Comparison of ENCODE assay signal across 8 mouse cellular contexts in genomic region chr19:8997546-8997945, GRCm38 (mm10). TPM values are rescaled to one million over a fixed set of nuclear protein-coding genes. Genes with fewer than 3 reads are reported as not detected.
DNase-seq lines count a peak whose midpoint lies in the region; ATAC-seq and TF ChIP-seq lines count a peak whose summit lies in the region.

No protein-coding gene starts in this region.

- peaks cover 1% of the 10 kb centered on the region; the same call in 1 of the 2 replicates for H3K4me1 ChIP-seq in bone marrow, adult 2 months (ENCODE audit: control insufficient read depth, insufficient read depth, low read length)
- peaks cover 59% of the 10 kb centered on the region for H3K4me1 ChIP-seq in intestine, embryonic 16.5 days (ENCODE audit: control insufficient read depth, insufficient read depth, low read length)

- peak overlapping the region; percentile 38 for H3K4me2 ChIP-seq in intestine, embryonic 16.5 days (ENCODE audit: low read depth, low read length)

- no peaks in the 10 kb centered on the region for H3K27me3 ChIP-seq in intestine, embryonic 16.5 days (replicated peaks; ENCODE audit: control insufficient read depth, insufficient read depth, low read length)

- no peak overlapping the region for H3K4me3 ChIP-seq in bone marrow, adult 2 months (replicated peaks; ENCODE audit: control insufficient read depth, low read depth, low read length)
- no peak overlapping the region for H3K4me3 ChIP-seq in intestine, embryonic 16.5 days (ENCODE audit: low read length)

- H3K27ac ChIP-seq in bone marrow, adult 2 months (ENCODE audit: control insufficient read depth, insufficient read depth, low read depth, low read length, poor library complexity): 0 out of 2 replicates have a peak overlapping the region, but pooled peaks have one; percentile 2
- H3K27ac ChIP-seq in intestine, embryonic 16.5 days (ENCODE audit: low read length): peak overlapping the region; percentile 76

- 21% methylated on average over 4 of the region's 4 CpGs for WGBS in bone marrow, adult 2 months
- 36% methylated on average over 4 of the region's 4 CpGs for WGBS in intestine, embryonic 16.5 days

- no peak for TF ChIP-seq CTCF in bone marrow, adult 2 months (IDR thresholded peaks at IDR 0.05; ENCODE audit: control insufficient read depth, insufficient read depth, low read length)

- H3K9ac ChIP-seq in intestine, embryonic 16.5 days (ENCODE audit: low read depth, low read length): 0 out of 2 replicates have a peak overlapping the region, but pooled peaks have one; percentile 30

- H3K36me3 ChIP-seq in intestine, embryonic 16.5 days (ENCODE audit: control insufficient read depth, insufficient read depth, low read length): peaks cover 7% of the 10 kb centered on the region; the same call in 1 of the 2 replicates

- peak; percentile 36 for DNase-seq in embryo, embryonic 10 days (ENCODE audit: low spot score)
- no peak for DNase-seq in embryo, embryonic 9.5 days (ENCODE audit: extremely low spot score)
- peak; percentile 91 for DNase-seq in gastrocnemius, postnatal 25 days
- peak; percentile 78 for DNase-seq in liver
- peak; percentile 73 to 74 for DNase-seq in natural killer cell, adult 2 months (ENCODE audit: low spot score in 2 of 2)
- DNase-seq in thymus, postnatal 0 days (ENCODE audit: low spot score): peak; percentile 90

- TF ChIP-seq POLR2A in bone marrow, adult 2 months (IDR thresholded peaks at IDR 0.05; ENCODE audit: borderline replicate concordance, control insufficient read depth, low read depth, low read length): no peak

- ATAC-seq in intestine, embryonic 16.5 days: peak; percentile 95

- no peaks in the 10 kb centered on the region for H3K9me3 ChIP-seq in intestine, embryonic 16.5 days (ENCODE audit: control insufficient read depth, low read length)

RNA-seq across cellular contexts. Expression of gene Ahnak, which starts 8.5 kb away (rescaled TPM):
- polyA plus RNA-seq in bone marrow, adult 2 months (2011; ENCODE audit: insufficient read depth, insufficient read length, low replicate concordance, missing spikeins): 17.4 and 40.1 TPM in 2 replicates
- total RNA-seq in gastrocnemius, postnatal 25 days (2021): 100 to 1,000 TPM; 183 to 204 TPM
- polyA plus RNA-seq in intestine, embryonic 16.5 days (2015; fragmentation: Nextera tagmentation; extraction: Ambion mirVana): 16.5 and 20.8 TPM in 2 replicates
- 20.3 and 22.3 TPM in 2 replicates for polyA plus RNA-seq in thymus, postnatal 0 days (2015; fragmentation: Nextera tagmentation; extraction: Ambion mirVana)

RNA-seq across cellular contexts. Expression of gene Eef1g, which starts 30.7 kb away (rescaled TPM):
- polyA plus RNA-seq in bone marrow, adult 2 months (2011; ENCODE audit: insufficient read depth, insufficient read length, low replicate concordance, missing spikeins): 129 and 224 TPM in 2 replicates
- 100 to 1,000 TPM; 464 to 492 TPM for total RNA-seq in gastrocnemius, postnatal 25 days (2021)
- polyA plus RNA-seq in intestine, embryonic 16.5 days (2015; fragmentation: Nextera tagmentation; extraction: Ambion mirVana): 392 and 445 TPM in 2 replicates
- polyA plus RNA-seq in thymus, postnatal 0 days (2015; fragmentation: Nextera tagmentation; extraction: Ambion mirVana): 326 and 340 TPM in 2 replicates

RNA-seq across cellular contexts. Expression of gene Tut1, which starts 43.9 kb away (rescaled TPM):
- polyA plus RNA-seq in bone marrow, adult 2 months (2011; ENCODE audit: insufficient read depth, insufficient read length, low replicate concordance, missing spikeins): 10.7 and 19.1 TPM in 2 replicates
- 1 to 10 TPM; 5.7 to 7.2 TPM for total RNA-seq in gastrocnemius, postnatal 25 days (2021)
- 30.1 and 31.7 TPM in 2 replicates for polyA plus RNA-seq in intestine, embryonic 16.5 days (2015; fragmentation: Nextera tagmentation; extraction: Ambion mirVana)
- 31.2 and 32.4 TPM in 2 replicates for polyA plus RNA-seq in thymus, postnatal 0 days (2015; fragmentation: Nextera tagmentation; extraction: Ambion mirVana)

RNA-seq across cellular contexts. Expression of gene Mta2, which starts 55.9 kb away (rescaled TPM):
- 67.4 and 91.6 TPM in 2 replicates for polyA plus RNA-seq in bone marrow, adult 2 months (2011; ENCODE audit: insufficient read depth, insufficient read length, low replicate concordance, missing spikeins)
- 10 to 100 TPM; 19.5 to 21.9 TPM for total RNA-seq in gastrocnemius, postnatal 25 days (2021)
- polyA plus RNA-seq in intestine, embryonic 16.5 days (2015; fragmentation: Nextera tagmentation; extraction: Ambion mirVana): 119 and 130 TPM in 2 replicates
- polyA plus RNA-seq in thymus, postnatal 0 days (2015; fragmentation: Nextera tagmentation; extraction: Ambion mirVana): 203 and 214 TPM in 2 replicates
